16 mouse cellular contexts compared by ENCODE assay signal in genomic region chr17:47948753-47949152, GRCm38 (mm10). TPM values are rescaled to one million over a fixed set of nuclear protein-coding genes. Genes with fewer than 3 reads are reported as not detected.
DNase-seq lines count a peak whose midpoint lies in the region; ATAC-seq and TF ChIP-seq lines count a peak whose summit lies in the region.
"Had no signal": no experiment of that assay in that cellular context is flagged by ENCODE, and none has a peak within 500 bp of the region (broad histone marks: within the 10 kb centered on the region; RNA-seq: fewer than 3 reads in every experiment).

No protein-coding gene starts in this region.

- no peak overlapping the region for H3K4me3 ChIP-seq in CH12.LX (replicated peaks in 1 of 3; ENCODE audit: low read depth in 2 of 3, low read length in 2 of 3, poor library complexity in 1 of 3)

- dilution Hi-C loops in CH12.LX (cut with MboI; ENCODE audit: extremely low pct_ligation_motif_present, extremely low pct_unique_long_range_greater_than_20kb, low sequenced_read_pairs), result no loop called here

- H3K9ac ChIP-seq in CH12.LX (ENCODE audit: insufficient read depth, low read depth), result no peak overlapping the region

- peak; percentile 17 for DNase-seq in 416B (ENCODE audit: low read depth)
- peak; percentile 40 for DNase-seq in CH12.LX (ENCODE audit: extremely low read depth)
- no peak for DNase-seq in kidney, postnatal 25 days
- DNase-seq: adrenal gland, adult 8-10 months; adrenal gland, postnatal 10 days; B cell, adult 2 months; cerebellum, adult 11 months; cerebellum, adult 11-12 months; cerebellum, adult 18-20 months; cerebellum, adult 2 months; cerebellum, adult 8-10 months had no signal

- no peak for TF ChIP-seq POLR2A in CH12.LX (IDR thresholded peaks at IDR 0.05; ENCODE audit: low read depth, low read length)

- H3K4me1 ChIP-seq in CH12.LX (ENCODE audit: control insufficient read depth in 1 of 2, insufficient read depth in 2 of 2), result peaks cover 13 to 34% of the 10 kb centered on the region in 2 experiments

- no peak for TF ChIP-seq EP300 in CH12.LX (IDR thresholded peaks at IDR 0.05; ENCODE audit: low read length)

- peaks cover 6% of the 10 kb centered on the region for H3K27me3 ChIP-seq in CH12.LX (replicated peaks)

- no peaks in the 10 kb centered on the region for H3K36me3 ChIP-seq in CH12.LX (replicated peaks in 1 of 2; ENCODE audit: control insufficient read depth in 1 of 2, insufficient read depth in 1 of 2, low read length in 1 of 2)
- H3K36me3 ChIP-seq: G1E had no signal

- no peak for TF ChIP-seq CTCF in CH12.LX (conservative IDR thresholded peaks at IDR 0.05 in 1 of 2, IDR thresholded peaks at IDR 0.05 in 1 of 2; ENCODE audit: low read depth in 2 of 2, low read length in 2 of 2)

- no peaks in the 10 kb centered on the region for H3K79me2 ChIP-seq in CH12.LX (replicated peaks; ENCODE audit: control insufficient read depth, extremely low read depth, insufficient read depth, poor library complexity, severe bottlenecking)

- ATAC-seq in inflammation-experienced regulatory T-cells, adult 6 months, result no peak
- ATAC-seq: activated CD4-positive, CD25-positive, alpha-beta regulatory T cell, adult 4 months; CD4-positive, CD25-positive, alpha-beta regulatory T cell, adult 4 months; Patski had no signal

- TF ChIP-seq RAD21 in CH12.LX (IDR thresholded peaks at IDR 0.05; ENCODE audit: low read depth, low read length), result no peak

- no peak overlapping the region for H3K27ac ChIP-seq in CH12.LX (ENCODE audit: insufficient read depth, low read depth)

- in situ Hi-C loops in CH12.LX (cut with MboI; ENCODE audit: low pct_ligation_motif_present, low pct_unique_long_range_greater_than_20kb, low sequenced_read_pairs), result no loop called here

- no peaks in the 10 kb centered on the region for H3K9me3 ChIP-seq in CH12.LX (replicated peaks; ENCODE audit: low read length)

- no peak overlapping the region for H3K4me2 ChIP-seq in CH12.LX (ENCODE audit: insufficient read depth, low read depth, poor library complexity, severe bottlenecking)

TF ChIP-seq in CH12.LX, 34 proteins besides CTCF, POLR2A, EP300 and RAD21:
- TF ChIP-seq ETS1 (conservative IDR thresholded peaks at IDR 0.05; ENCODE audit: low read depth, low read length) (peak; percentile 62), ZC3H11A (IDR thresholded peaks at IDR 0.05; ENCODE audit: low read depth, low read length) (no peak), GABPA (IDR thresholded peaks at IDR 0.05; ENCODE audit: insufficient replicate concordance, low read depth, low read length) (no peak), BHLHE40 (IDR thresholded peaks at IDR 0.05; ENCODE audit: low read depth, low read length) (peak; percentile 85), KAT2A (IDR thresholded peaks at IDR 0.05; ENCODE audit: insufficient replicate concordance, low read length) (no peak), POLR2AphosphoS2 (IDR thresholded peaks at IDR 0.05; ENCODE audit: low read depth, low read length) (no peak), SMC3 (IDR thresholded peaks at IDR 0.05; ENCODE audit: low read depth, low read length) (no peak), ELF1 (IDR thresholded peaks at IDR 0.05; ENCODE audit: low read depth, low read length) (no peak)

RNA-seq across cellular contexts. Expression of gene Foxp4, which starts 24.3 kb away (rescaled TPM):
- total RNA-seq in CH12.LX (2012; rRNA removed) (8.5 and 9.9 TPM in 2 replicates), CH12.LX (2014; rRNA removed) (2.5 and 3.3 TPM in 2 replicates)
- 34.8 and 41.7 TPM in 2 replicates for polyA plus RNA-seq in CH12.LX (2012; ENCODE audit: insufficient read length, low read depth)
- polyA plus RNA-seq in inflammation-experienced regulatory T-cells, adult 6 months (2017; shearing (Covaris generic)), result 1 to 10 TPM; 1.9 to 5.7 (median 4.4) TPM

Comparison
In these comparisons a context has a peak if more than half of its experiments do, and no peak if none do; other contexts are left out.
1. DNase-seq: peak in 416B (single experiment) and CH12.LX (single experiment); none in kidney, postnatal 25 days (0 of 2).